Comparison of ENCODE assay signal across 8 mouse cellular contexts in genomic region chr7:80035748-80036147, GRCm38 (mm10). TPM values are rescaled to one million over a fixed set of nuclear protein-coding genes. Genes with fewer than 3 reads are reported as not detected.
A peak's percentile ranks its signal among the peaks of the same experiment; 100 is the strongest.
DNase-seq lines count a peak whose midpoint lies in the region; ATAC-seq and TF ChIP-seq lines count a peak whose summit lies in the region.

No protein-coding gene starts in this region.

- H3K4me2 ChIP-seq in hindbrain, embryonic 13.5 days, result no peak overlapping the region
- H3K4me2 ChIP-seq in hindbrain, embryonic 14.5 days (replicated peaks), result no peak overlapping the region
- 0 out of 2 replicates have a peak overlapping the region, but pooled peaks have one; percentile 3 for H3K4me2 ChIP-seq in intestine, postnatal 0 days (replicated peaks; ENCODE audit: low read depth)
- no peak overlapping the region for H3K4me2 ChIP-seq in lung, embryonic 14.5 days

- DNase-seq in hindbrain, embryonic 14.5 days (ENCODE audit: low spot score), result no peak
- peak; percentile 67 for DNase-seq in fibroblast of lung, adult 2 months (ENCODE audit: low read depth)
- DNase-seq in lung, embryonic 14.5 days, result peak; percentile 40
- DNase-seq in thymus, postnatal 25 days, result no peak
- no peak for DNase-seq in layer of hippocampus, postnatal 10 days (ENCODE audit: low spot score in 2 of 2)

- no peaks in the 10 kb centered on the region for H3K36me3 ChIP-seq in hindbrain, embryonic 13.5 days
- H3K36me3 ChIP-seq in hindbrain, embryonic 14.5 days (replicated peaks; ENCODE audit: control insufficient read depth, insufficient read depth), result no peaks in the 10 kb centered on the region
- no peaks in the 10 kb centered on the region for H3K36me3 ChIP-seq in intestine, postnatal 0 days (ENCODE audit: control insufficient read depth, insufficient read depth)
- 0 out of 2 replicates have a peak, but pooled peaks cover under 1% of the 10 kb centered on the region for H3K36me3 ChIP-seq in lung, embryonic 14.5 days (ENCODE audit: insufficient read depth)

- WGBS in hindbrain, embryonic 13.5 days, result 77% methylated on average over 4 of the region's 4 CpGs
- 71% methylated on average over 4 of the region's 4 CpGs for WGBS in hindbrain, embryonic 14.5 days
- WGBS in intestine, postnatal 0 days, result 11% methylated on average over 4 of the region's 4 CpGs
- 31% methylated on average over 4 of the region's 4 CpGs for WGBS in lung, embryonic 14.5 days

- no peak for ATAC-seq in hindbrain, embryonic 13.5 days (ENCODE audit: low FRiP score)
- ATAC-seq in hindbrain, embryonic 14.5 days (ENCODE audit: low FRiP score), result no peak
- peak; percentile 61 for ATAC-seq in intestine, postnatal 0 days
- no peak; the same call in 1 of the 2 replicates for ATAC-seq in lung, embryonic 14.5 days (ENCODE audit: insufficient read depth)
- no peak for ATAC-seq in monocyte, adult 5-6 weeks (replicated peaks; ENCODE audit: insufficient number of reproducible peaks, low FRiP score, low TSS enrichment, poor library complexity, severe bottlenecking)

- no peak for TF ChIP-seq CTCF in intestine, postnatal 0 days (IDR thresholded peaks at IDR 0.05; ENCODE audit: low read depth)
- TF ChIP-seq CTCF in lung, embryonic 14.5 days (IDR thresholded peaks at IDR 0.05; ENCODE audit: low read depth), result no peak

- peak overlapping the region; percentile 26; the same call in 1 of the 2 replicates for H3K9ac ChIP-seq in hindbrain, embryonic 13.5 days
- H3K9ac ChIP-seq in hindbrain, embryonic 14.5 days, result no peak overlapping the region
- no peak overlapping the region for H3K9ac ChIP-seq in intestine, postnatal 0 days (ENCODE audit: low read depth, low read length)
- H3K9ac ChIP-seq in lung, embryonic 14.5 days, result peak overlapping the region; percentile 34

- peaks cover 56% of the 10 kb centered on the region for H3K4me1 ChIP-seq in hindbrain, embryonic 13.5 days (replicated peaks)
- peaks cover 9% of the 10 kb centered on the region; the same call in 1 of the 2 replicates for H3K4me1 ChIP-seq in hindbrain, embryonic 14.5 days (replicated peaks; ENCODE audit: control insufficient read depth, insufficient read depth, low read length)
- H3K4me1 ChIP-seq in intestine, postnatal 0 days (replicated peaks; ENCODE audit: control insufficient read depth, insufficient read depth, low read length), result peaks cover 5% of the 10 kb centered on the region
- peaks cover 13% of the 10 kb centered on the region for H3K4me1 ChIP-seq in lung, embryonic 14.5 days (ENCODE audit: insufficient read depth)

- no peak overlapping the region for H3K27ac ChIP-seq in hindbrain, embryonic 13.5 days
- no peak overlapping the region for H3K27ac ChIP-seq in hindbrain, embryonic 14.5 days
- H3K27ac ChIP-seq in intestine, postnatal 0 days (ENCODE audit: low read depth, low read length), result peak overlapping the region; percentile 89
- H3K27ac ChIP-seq in lung, embryonic 14.5 days (ENCODE audit: low read depth), result no peak overlapping the region; the same call in 1 of the 2 replicates

- no peak overlapping the region for H3K4me3 ChIP-seq in hindbrain, embryonic 13.5 days
- no peak overlapping the region for H3K4me3 ChIP-seq in hindbrain, embryonic 14.5 days (replicated peaks; ENCODE audit: low read length)
- no peak overlapping the region for H3K4me3 ChIP-seq in intestine, postnatal 0 days (ENCODE audit: low read depth, low read length)
- H3K4me3 ChIP-seq in lung, embryonic 14.5 days (ENCODE audit: low read depth, low read length), result no peak overlapping the region

- no peaks in the 10 kb centered on the region for H3K9me3 ChIP-seq in hindbrain, embryonic 13.5 days
- H3K9me3 ChIP-seq in hindbrain, embryonic 14.5 days (ENCODE audit: control insufficient read depth, low read length), result no peaks in the 10 kb centered on the region
- H3K9me3 ChIP-seq in intestine, postnatal 0 days (ENCODE audit: control insufficient read depth), result no peaks in the 10 kb centered on the region
- H3K9me3 ChIP-seq in lung, embryonic 14.5 days (ENCODE audit: low read depth, low read length), result no peaks in the 10 kb centered on the region

- H3K27me3 ChIP-seq in hindbrain, embryonic 13.5 days, result no peaks in the 10 kb centered on the region
- H3K27me3 ChIP-seq in hindbrain, embryonic 14.5 days (ENCODE audit: control insufficient read depth, insufficient read depth, low read length), result no peaks in the 10 kb centered on the region
- no peaks in the 10 kb centered on the region for H3K27me3 ChIP-seq in intestine, postnatal 0 days (replicated peaks; ENCODE audit: control insufficient read depth, insufficient read depth, low read length)
- no peaks in the 10 kb centered on the region for H3K27me3 ChIP-seq in lung, embryonic 14.5 days (ENCODE audit: insufficient read depth, low read length)

RNA-seq across cellular contexts. Expression of gene Zfp710, which starts 11.1 kb away (rescaled TPM):
- polyA plus RNA-seq in hindbrain, embryonic 13.5 days (2015; fragmentation: Nextera tagmentation; extraction: Ambion mirVana), result 18.3 and 18.5 TPM in 2 replicates
- 14.7 and 17.5 TPM in 2 replicates for polyA plus RNA-seq in hindbrain, embryonic 14.5 days (2014; fragmentation: Nextera tagmentation; extraction: Ambion mirVana)
- polyA plus RNA-seq in intestine, postnatal 0 days (2015; fragmentation: Nextera tagmentation; extraction: Ambion mirVana), result 8.5 and 9.4 TPM in 2 replicates
- polyA plus RNA-seq in lung, embryonic 14.5 days (2014; fragmentation: Nextera tagmentation; extraction: Ambion mirVana), result 15.8 and 17.7 TPM in 2 replicates
- total RNA-seq in monocyte, adult 5-6 weeks (2017), result 55.9 to 77.3 TPM (median 60.7 TPM) in 3 replicates
- total RNA-seq in layer of hippocampus, postnatal 10 days (2021), result 10 to 100 TPM; 18.3 to 19.8 TPM

Comparison
In these comparisons a context has a peak if more than half of its experiments do, and no peak if none do; other contexts are left out.
1. H3K9ac ChIP-seq: peak in hindbrain, embryonic 13.5 days (single experiment) and lung, embryonic 14.5 days (single experiment); none in hindbrain, embryonic 14.5 days (single experiment) and intestine, postnatal 0 days (single experiment).
2. DNase-seq: peak in fibroblast of lung, adult 2 months (single experiment) and lung, embryonic 14.5 days (single experiment); none in hindbrain, embryonic 14.5 days (single experiment), thymus, postnatal 25 days (single experiment) and layer of hippocampus, postnatal 10 days (0 of 2).